Mouse (Mus musculus): ENCODE results near the gene Sstr3.

DNA sequence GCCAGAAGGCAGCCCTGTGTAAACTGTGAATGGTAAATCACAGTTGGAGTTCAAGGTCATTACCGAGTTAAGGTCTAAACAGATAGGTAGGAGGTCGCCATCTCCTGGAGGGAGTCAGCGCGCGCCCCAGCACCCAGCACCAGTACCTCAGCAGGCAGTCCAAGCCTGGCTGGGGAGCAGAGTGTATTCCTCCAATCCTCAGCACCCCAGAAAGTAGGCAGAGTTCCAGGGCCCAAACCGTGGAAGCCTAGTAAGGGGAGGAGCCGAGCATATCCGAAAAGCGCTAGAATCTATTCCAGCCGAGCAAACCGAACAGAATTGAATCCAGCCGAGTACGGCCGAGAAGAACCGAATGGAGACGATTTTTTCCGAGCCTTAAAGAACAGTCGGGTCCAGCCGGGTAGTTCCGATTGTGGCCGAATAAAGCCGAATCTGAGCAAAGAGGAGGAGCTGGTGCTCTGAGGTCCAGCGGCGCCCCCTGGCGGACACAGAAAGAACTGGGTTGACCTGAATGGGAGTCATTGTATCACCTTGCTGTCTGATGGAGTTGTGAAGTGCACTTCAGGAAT is 12.5 kb downstream of the Sstr3 start:
- TF ChIP-seq CTCF (IDR thresholded peaks at IDR 0.05; ENCODE audit: insufficient read depth, low read depth, low read length) (peak; percentile 81; the same call in 1 of the 2 replicates), POLR2A (IDR thresholded peaks at IDR 0.05; ENCODE audit: insufficient read depth, low read depth, low read length) (no peak)
